Mouse (Mus musculus): Measurements from ENCODE around the gene Rcor1. TPM values are rescaled to one million over a fixed set of nuclear protein-coding genes. Genes with fewer than 3 reads are reported as not detected.

The Rcor1 gene
- polyA plus RNA-seq (2015; fragmentation: Illumina TruSeq; extraction: RNeasy Lipid Tissue Mini Kit (QIAGEN cat#74804); ENCODE audit: low read depth, low replicate concordance) = 11.1 TPM

GRCm38 (mm10) chr12:111038976-111039612, at the start of gene Rcor1:
TSS of gene Rcor1 (plus strand) at chr12:111039351.

Other genes with a start within 250 kb of the Rcor1 start
- 10.5 TPM for gene Mok, start 198.4 kb upstream of the Rcor1 start, polyA plus RNA-seq (2015; fragmentation: Illumina TruSeq; extraction: RNeasy Lipid Tissue Mini Kit (QIAGEN cat#74804); ENCODE audit: low read depth, low replicate concordance)
- gene Zfp839, start 189.1 kb upstream of the Rcor1 start, polyA plus RNA-seq (2015; fragmentation: Illumina TruSeq; extraction: RNeasy Lipid Tissue Mini Kit (QIAGEN cat#74804); ENCODE audit: low read depth, low replicate concordance) = 6.4 TPM
- 110 TPM for gene Cinp, start 150.2 kb upstream of the Rcor1 start, polyA plus RNA-seq (2015; fragmentation: Illumina TruSeq; extraction: RNeasy Lipid Tissue Mini Kit (QIAGEN cat#74804); ENCODE audit: low read depth, low replicate concordance)
- 25.5 TPM for gene Tecpr2, start 150.1 kb upstream of the Rcor1 start, polyA plus RNA-seq (2015; fragmentation: Illumina TruSeq; extraction: RNeasy Lipid Tissue Mini Kit (QIAGEN cat#74804); ENCODE audit: low read depth, low replicate concordance)
- gene Ankrd9, start 60.3 kb upstream of the Rcor1 start, polyA plus RNA-seq (2015; fragmentation: Illumina TruSeq; extraction: RNeasy Lipid Tissue Mini Kit (QIAGEN cat#74804); ENCODE audit: low read depth, low replicate concordance) = 13.0 TPM
- gene Traf3, start 127.0 kb downstream of the Rcor1 start, polyA plus RNA-seq (2015; fragmentation: Illumina TruSeq; extraction: RNeasy Lipid Tissue Mini Kit (QIAGEN cat#74804); ENCODE audit: low read depth, low replicate concordance) = 22.8 TPM
- gene 4930595D18Rik, start 145.1 kb downstream of the Rcor1 start, polyA plus RNA-seq (2015; fragmentation: Illumina TruSeq; extraction: RNeasy Lipid Tissue Mini Kit (QIAGEN cat#74804); ENCODE audit: low read depth, low replicate concordance) = not detected
- gene Amn, start 231.7 kb downstream of the Rcor1 start, polyA plus RNA-seq (2015; fragmentation: Illumina TruSeq; extraction: RNeasy Lipid Tissue Mini Kit (QIAGEN cat#74804); ENCODE audit: low read depth, low replicate concordance) = 8.6 TPM